Mouse (Mus musculus): ENCODE measurements at regions not wholly inside any gene's neighbourhood (a gene's known extent, or its start where the extent isn't known, plus 50 kb on each side); places are given as distances from the start of the nearest gene placed in this dataset.

- no peaks in the 10 kb centered on the region for H3K36me3 ChIP-seq (ENCODE audit: control insufficient read depth, insufficient read depth, low read length, poor library complexity, severe bottlenecking)
- H3K9ac ChIP-seq (ENCODE audit: low read depth, poor library complexity, severe bottlenecking): no peak overlapping the region
- no peaks in the 10 kb centered on the region for H3K4me1 ChIP-seq (ENCODE audit: control insufficient read depth, insufficient read depth, low read length)
- H3K9me3 ChIP-seq (replicated peaks; ENCODE audit: control insufficient read depth, insufficient read depth, low read length, poor library complexity, severe bottlenecking): no peaks in the 10 kb centered on the region
- TF ChIP-seq CTCF (IDR thresholded peaks at IDR 0.05; ENCODE audit: low read depth, low read length): no peak
- TF ChIP-seq POLR2A (IDR thresholded peaks at IDR 0.05; ENCODE audit: insufficient read depth, low read length): no peak
- TF ChIP-seq EP300 (IDR thresholded peaks at IDR 0.05; ENCODE audit: insufficient read depth, low read depth, low read length): no peak
- no peak overlapping the region for H3K4me3 ChIP-seq (ENCODE audit: low read depth, low read length)
- no peak overlapping the region for H3K27ac ChIP-seq (ENCODE audit: insufficient read depth, low read length)
- no peaks in the 10 kb centered on the region for H3K27me3 ChIP-seq (ENCODE audit: control insufficient read depth, insufficient read depth, low read length, poor library complexity, severe bottlenecking)
Measured at GRCm38 (mm10) chr17:13540446-13541241, 186.3 kb downstream of the Tcp10c start.

DNA sequence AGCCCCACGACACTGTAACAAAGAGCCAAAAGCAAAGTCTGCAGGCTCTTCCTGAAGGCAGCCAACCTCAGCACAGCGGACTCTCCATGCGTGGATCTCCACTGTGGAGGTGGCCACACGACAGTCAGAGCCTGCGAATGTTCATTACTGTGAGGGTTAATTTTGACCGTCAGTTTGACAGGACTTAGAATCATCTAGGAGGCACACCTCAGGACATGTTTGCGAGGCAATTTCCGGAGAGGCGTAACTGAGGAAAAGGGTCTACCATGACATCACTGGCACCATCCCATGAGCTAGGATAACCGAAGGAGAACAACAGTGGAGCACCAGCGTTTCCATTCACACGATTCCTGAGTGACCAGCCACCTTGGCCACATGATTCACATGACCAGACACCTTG, 186.9 kb downstream of the Tcp10c start:
- TF ChIP-seq CTCF (IDR thresholded peaks at IDR 0.05; ENCODE audit: low read depth, low read length): no peak
- no peak for TF ChIP-seq POLR2A (IDR thresholded peaks at IDR 0.05; ENCODE audit: insufficient read depth, low read length)
- TF ChIP-seq EP300 (IDR thresholded peaks at IDR 0.05; ENCODE audit: insufficient read depth, low read depth, low read length): no peak
- Histone ChIP-seq H3K36me3 (ENCODE audit: control insufficient read depth, insufficient read depth, low read length, poor library complexity, severe bottlenecking) (no peaks in the 10 kb centered on the region), H3K4me3 (ENCODE audit: low read depth, low read length) (no peak overlapping the region), H3K9me3 (replicated peaks; ENCODE audit: control insufficient read depth, insufficient read depth, low read length, poor library complexity, severe bottlenecking) (no peaks in the 10 kb centered on the region), H3K9ac (ENCODE audit: low read depth, poor library complexity, severe bottlenecking) (no peak overlapping the region), H3K27me3 (ENCODE audit: control insufficient read depth, insufficient read depth, low read length, poor library complexity, severe bottlenecking) (no peaks in the 10 kb centered on the region), H3K4me1 (ENCODE audit: control insufficient read depth, insufficient read depth, low read length) (no peaks in the 10 kb centered on the region), H3K27ac (ENCODE audit: insufficient read depth, low read length) (no peak overlapping the region)

DNA sequence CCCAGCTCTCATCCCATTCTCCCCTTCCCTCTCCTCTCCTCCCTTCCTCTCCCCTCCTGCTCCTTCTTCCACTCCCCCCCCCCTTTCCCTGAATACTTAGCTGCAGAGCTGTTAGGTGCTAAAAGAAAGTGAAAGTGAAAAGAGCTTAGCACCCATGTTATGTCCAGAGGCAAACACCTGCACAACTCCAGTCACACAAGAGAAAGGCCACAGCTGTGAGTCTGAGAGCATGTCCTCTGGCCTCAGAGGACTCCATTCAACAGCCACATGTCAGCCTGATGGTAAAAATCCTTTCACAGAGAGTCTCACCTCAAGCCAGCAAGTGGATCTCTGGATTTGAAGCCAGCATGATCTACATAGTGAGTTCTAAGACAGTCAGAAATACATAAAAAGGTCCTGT, 187.9 kb downstream of the Tcp10c start:
- Histone ChIP-seq H3K4me1 (ENCODE audit: control insufficient read depth, insufficient read depth, low read length) (no peaks in the 10 kb centered on the region), H3K27ac (ENCODE audit: insufficient read depth, low read length) (no peak overlapping the region), H3K9me3 (replicated peaks; ENCODE audit: control insufficient read depth, insufficient read depth, low read length, poor library complexity, severe bottlenecking) (no peaks in the 10 kb centered on the region), H3K9ac (ENCODE audit: low read depth, poor library complexity, severe bottlenecking) (no peak overlapping the region), H3K36me3 (ENCODE audit: control insufficient read depth, insufficient read depth, low read length, poor library complexity, severe bottlenecking) (no peaks in the 10 kb centered on the region), H3K27me3 (ENCODE audit: control insufficient read depth, insufficient read depth, low read length, poor library complexity, severe bottlenecking) (no peaks in the 10 kb centered on the region), H3K4me3 (ENCODE audit: low read depth, low read length) (no peak overlapping the region)
- no peak for TF ChIP-seq EP300 (IDR thresholded peaks at IDR 0.05; ENCODE audit: insufficient read depth, low read depth, low read length)
- TF ChIP-seq POLR2A (IDR thresholded peaks at IDR 0.05; ENCODE audit: insufficient read depth, low read length): no peak
- TF ChIP-seq CTCF (IDR thresholded peaks at IDR 0.05; ENCODE audit: low read depth, low read length): no peak

DNA sequence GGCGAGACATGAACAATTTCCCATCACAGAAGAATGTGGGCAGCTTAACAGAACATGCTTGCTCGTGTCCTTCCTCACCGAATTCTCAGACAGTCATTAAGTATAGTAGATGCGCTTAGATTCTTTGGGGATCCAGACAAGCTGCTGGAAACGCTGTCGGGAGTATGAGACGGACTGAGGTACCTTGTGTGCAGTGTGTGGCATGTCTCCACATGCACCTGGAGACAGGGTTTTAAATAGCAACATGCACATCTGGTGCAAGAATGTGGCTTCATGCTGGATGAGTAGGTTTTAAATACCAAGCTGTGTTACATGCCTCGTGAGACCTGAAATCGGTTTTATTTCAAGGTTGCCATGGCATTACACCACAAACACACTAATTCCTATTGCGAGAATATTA, 188.5 kb downstream of the Tcp10c start:
- no peak overlapping the region for H3K27ac ChIP-seq (ENCODE audit: insufficient read depth, low read length)
- H3K36me3 ChIP-seq (ENCODE audit: control insufficient read depth, insufficient read depth, low read length, poor library complexity, severe bottlenecking): no peaks in the 10 kb centered on the region
- H3K4me3 ChIP-seq (ENCODE audit: low read depth, low read length): no peak overlapping the region
- no peak overlapping the region for H3K9ac ChIP-seq (ENCODE audit: low read depth, poor library complexity, severe bottlenecking)
- H3K9me3 ChIP-seq (replicated peaks; ENCODE audit: control insufficient read depth, insufficient read depth, low read length, poor library complexity, severe bottlenecking): no peaks in the 10 kb centered on the region
- TF ChIP-seq EP300 (IDR thresholded peaks at IDR 0.05; ENCODE audit: insufficient read depth, low read depth, low read length) (no peak), POLR2A (IDR thresholded peaks at IDR 0.05; ENCODE audit: insufficient read depth, low read length) (no peak), CTCF (IDR thresholded peaks at IDR 0.05; ENCODE audit: low read depth, low read length) (no peak)
- H3K4me1 ChIP-seq (ENCODE audit: control insufficient read depth, insufficient read depth, low read length): no peaks in the 10 kb centered on the region
- H3K27me3 ChIP-seq (ENCODE audit: control insufficient read depth, insufficient read depth, low read length, poor library complexity, severe bottlenecking): no peaks in the 10 kb centered on the region

- H3K9ac ChIP-seq (ENCODE audit: low read depth, poor library complexity, severe bottlenecking): no peak overlapping the region
- no peak for TF ChIP-seq CTCF (IDR thresholded peaks at IDR 0.05; ENCODE audit: low read depth, low read length)
- TF ChIP-seq EP300 (IDR thresholded peaks at IDR 0.05; ENCODE audit: insufficient read depth, low read depth, low read length): no peak
- TF ChIP-seq POLR2A (IDR thresholded peaks at IDR 0.05; ENCODE audit: insufficient read depth, low read length): no peak
- no peaks in the 10 kb centered on the region for H3K9me3 ChIP-seq (replicated peaks; ENCODE audit: control insufficient read depth, insufficient read depth, low read length, poor library complexity, severe bottlenecking)
- H3K4me3 ChIP-seq (ENCODE audit: low read depth, low read length): no peak overlapping the region
- no peaks in the 10 kb centered on the region for H3K36me3 ChIP-seq (ENCODE audit: control insufficient read depth, insufficient read depth, low read length, poor library complexity, severe bottlenecking)
- H3K27me3 ChIP-seq (ENCODE audit: control insufficient read depth, insufficient read depth, low read length, poor library complexity, severe bottlenecking): no peaks in the 10 kb centered on the region
- H3K27ac ChIP-seq (ENCODE audit: insufficient read depth, low read length): no peak overlapping the region
- no peaks in the 10 kb centered on the region for H3K4me1 ChIP-seq (ENCODE audit: control insufficient read depth, insufficient read depth, low read length)
Measured at GRCm38 (mm10) chr17:13544036-13544795, 189.8 kb downstream of the Tcp10c start.

- no peaks in the 10 kb centered on the region for H3K9me3 ChIP-seq (replicated peaks; ENCODE audit: control insufficient read depth, insufficient read depth, low read length, poor library complexity, severe bottlenecking)
- no peak overlapping the region for H3K27ac ChIP-seq (ENCODE audit: insufficient read depth, low read length)
- H3K9ac ChIP-seq (ENCODE audit: low read depth, poor library complexity, severe bottlenecking): no peak overlapping the region
- H3K4me1 ChIP-seq (ENCODE audit: control insufficient read depth, insufficient read depth, low read length): no peaks in the 10 kb centered on the region
- TF ChIP-seq EP300 (IDR thresholded peaks at IDR 0.05; ENCODE audit: insufficient read depth, low read depth, low read length) (no peak), POLR2A (IDR thresholded peaks at IDR 0.05; ENCODE audit: insufficient read depth, low read length) (no peak), CTCF (IDR thresholded peaks at IDR 0.05; ENCODE audit: low read depth, low read length) (no peak)
- H3K4me3 ChIP-seq (ENCODE audit: low read depth, low read length): no peak overlapping the region
- no peaks in the 10 kb centered on the region for H3K36me3 ChIP-seq (ENCODE audit: control insufficient read depth, insufficient read depth, low read length, poor library complexity, severe bottlenecking)
- no peaks in the 10 kb centered on the region for H3K27me3 ChIP-seq (ENCODE audit: control insufficient read depth, insufficient read depth, low read length, poor library complexity, severe bottlenecking)
Measured at GRCm38 (mm10) chr17:13546249-13546648, 191.9 kb downstream of the Tcp10c start.

All from ES-Bruce4 (cell line).